Mouse (Mus musculus) gastrocnemius, adult 2 months (tissue): ENCODE measurements around the gene Snx29. TPM values are rescaled to one million over a fixed set of nuclear protein-coding genes. Genes with fewer than 3 reads are reported as not detected.

Source experiments
- DNase-seq: peaks from one replicate; pipeline ENCODE4 v3.0.0; 2022
- H3K27ac ChIP-seq: fragments of 200-600 bp; 2 replicates; pipeline ENCODE4 v1.8.1; 2022; ENCODE audit warnings: mild to moderate bottlenecking
- H3K4me3 ChIP-seq: fragments of 200-600 bp; 2 replicates; pipeline ENCODE4 v1.8.1; 2022; ENCODE audit warnings: mild to moderate bottlenecking, moderate library complexity
- CTCF ChIP-seq: fragments of 200-600 bp; IDR thresholded peaks from 2 replicates; pipeline ENCODE4 v1.8.1; 2022; ENCODE audit warnings: antibody characterized with exemption, mild to moderate bottlenecking, moderate library complexity
- intact Hi-C: fragments of 180-260 bp; cut with DNase I; formaldehyde crosslinking; loops from one replicate; pipeline ENCODE4 v1.15.1; 2025
- total RNA-seq, 2 experiments: library from RNA; stranded (reverse); gene quantifications; 2 replicates each; pipeline ENCODE4 v1.2.3; 2021

Snx29 gene
- total RNA-seq, 2 experiments from 2014 or later: 9.6 to 11.6 TPM

DNA sequence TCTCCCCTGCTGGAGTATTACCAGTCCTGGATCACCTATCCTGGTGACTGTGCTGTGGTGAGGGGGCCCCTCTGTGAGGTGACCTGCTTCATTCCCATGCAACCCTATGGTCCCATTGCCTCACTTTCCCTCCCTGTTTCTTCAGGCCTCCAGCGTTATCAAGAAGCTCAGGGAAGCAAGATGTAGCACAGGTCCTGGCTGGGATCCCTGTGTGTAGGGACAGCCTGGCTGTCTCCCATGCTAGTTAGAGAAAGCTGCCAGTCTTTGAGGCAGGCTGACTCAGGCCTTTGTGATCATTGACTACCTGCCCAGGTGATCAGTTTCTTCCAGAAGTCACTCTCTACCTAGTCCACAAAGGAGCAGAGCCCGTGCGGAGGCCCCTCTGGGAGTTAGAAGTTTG lies 146.8 kb downstream of the Snx29 start:
- intact Hi-C loops: loop anchor here (2.0 to 10.0 kb wide), 3 partner anchors 65 to 225 kb away; no protein-coding TSS in a partner anchor
- no peak for TF ChIP-seq CTCF
- Histone ChIP-seq H3K4me3 (no peak overlapping the region), H3K27ac (no peak overlapping the region)
- DNase-seq: no peak

GRCm38 (mm10) chr16:11471246-11471645 lies 148.5 kb downstream of the Snx29 start:
- intact Hi-C loops: no loop called here
- no peak overlapping the region for H3K4me3 ChIP-seq
- no peak overlapping the region for H3K27ac ChIP-seq
- no peak for DNase-seq
- TF ChIP-seq CTCF: no peak

GRCm38 (mm10) chr16:11472852-11473251 lies 150.1 kb downstream of the Snx29 start:
- no peak for TF ChIP-seq CTCF
- DNase-seq: no peak
- no peak overlapping the region for H3K4me3 ChIP-seq
- intact Hi-C loops: no loop called here
- H3K27ac ChIP-seq: no peak overlapping the region

DNA sequence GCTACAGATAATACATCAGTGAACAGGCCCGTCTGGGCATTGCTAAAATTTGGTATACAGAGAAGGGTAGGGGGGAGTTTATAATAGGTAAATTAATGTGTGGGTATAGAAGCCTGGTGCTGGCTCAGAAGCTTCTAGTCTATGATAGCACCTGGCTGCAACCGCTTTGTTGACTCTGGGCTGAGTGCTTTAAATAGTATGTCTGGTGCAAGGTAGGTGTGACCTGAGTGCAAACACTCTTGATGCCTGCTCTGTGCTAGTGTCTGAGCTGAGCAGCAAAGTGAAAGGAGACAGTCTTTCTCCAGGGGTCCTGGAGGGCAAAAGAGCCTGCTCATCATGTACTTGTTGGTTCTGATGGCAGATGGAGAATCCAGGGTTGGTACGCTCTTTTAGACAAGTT lies 150.8 kb downstream of the Snx29 start:
- intact Hi-C loops: no loop called here

DNA sequence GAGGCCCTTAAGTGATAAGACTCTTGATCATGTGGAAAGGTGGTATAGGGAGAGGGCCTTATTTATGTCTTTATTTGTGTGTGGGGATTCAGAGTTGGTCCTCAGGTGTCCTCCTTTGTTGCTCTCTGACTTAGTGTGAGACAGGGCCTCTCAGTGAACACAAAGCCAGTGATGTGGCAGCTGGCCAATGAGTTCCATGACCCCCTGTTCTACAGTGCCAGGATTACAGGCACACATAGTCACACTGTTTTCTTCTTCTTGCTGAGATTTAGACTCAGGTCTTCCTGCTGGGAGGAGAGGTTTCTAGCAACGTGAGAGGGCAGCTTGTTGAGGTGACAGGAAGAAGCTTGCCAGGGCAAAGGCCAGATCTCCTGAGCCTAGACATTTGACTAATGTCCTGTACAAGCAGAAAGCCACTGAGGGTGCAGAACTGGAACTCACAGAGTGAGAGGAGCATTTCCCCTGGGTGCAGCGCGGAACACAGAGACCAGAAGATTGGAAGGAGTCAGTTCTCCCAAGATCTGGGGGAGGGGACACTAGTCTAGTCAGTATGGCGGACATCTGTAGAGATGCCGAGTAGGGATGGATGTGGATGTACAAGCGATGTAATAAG lies 151.3 kb downstream of the Snx29 start:
- TF ChIP-seq CTCF: no peak
- no peak overlapping the region for H3K27ac ChIP-seq
- intact Hi-C loops: no loop called here

More for the DNA sequence above, 150.8 kb downstream of the Snx29 start:
- no peak for TF ChIP-seq CTCF
- DNase-seq: no peak
- Histone ChIP-seq H3K4me3 (no peak overlapping the region), H3K27ac (no peak overlapping the region)

DNA sequence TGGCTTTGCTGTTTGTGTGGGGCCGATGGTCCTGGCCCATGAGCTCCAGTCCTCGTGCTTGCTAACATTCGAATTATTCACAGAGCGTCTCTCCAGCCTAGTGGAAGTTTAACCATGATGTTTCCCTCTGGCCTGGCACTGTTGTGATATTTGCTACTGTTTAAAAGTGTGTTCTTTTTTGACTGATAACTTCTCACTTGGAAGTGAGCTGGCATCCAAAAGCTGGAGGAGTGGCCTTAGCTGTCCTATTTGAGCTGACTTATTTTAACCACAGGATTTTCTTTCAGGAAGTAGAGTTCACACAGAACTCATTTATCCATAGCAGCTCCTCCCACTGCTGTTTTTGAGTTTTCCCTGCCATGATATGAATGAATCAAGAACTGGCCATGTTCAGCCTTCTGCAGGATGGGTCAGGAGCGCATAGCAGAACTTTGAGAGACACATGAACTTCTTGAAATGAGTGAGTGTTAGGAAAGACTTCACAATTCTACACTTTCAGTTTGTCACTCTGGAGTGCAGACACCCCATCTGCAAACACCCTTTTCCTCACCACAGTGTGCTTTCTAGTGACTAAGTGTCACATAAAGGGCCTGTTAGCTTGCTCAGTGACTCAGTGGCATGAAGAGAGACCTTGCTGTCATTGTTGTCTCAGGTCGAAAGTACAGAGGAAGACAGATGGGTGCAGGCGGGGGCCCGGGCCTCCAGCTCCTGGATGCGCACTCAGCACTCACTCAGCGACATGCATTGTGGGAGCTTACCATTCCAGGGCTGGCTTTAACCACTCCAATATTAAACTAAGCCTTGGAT lies 152.6 kb downstream of the Snx29 start:
- DNase-seq: no peak
- no peak overlapping the region for H3K27ac ChIP-seq
- no peak overlapping the region for H3K4me3 ChIP-seq
- intact Hi-C loops: no loop called here
- TF ChIP-seq CTCF: no peak

More for the DNA sequence above, 151.3 kb downstream of the Snx29 start:
- H3K4me3 ChIP-seq: no peak overlapping the region
- DNase-seq: no peak

DNA sequence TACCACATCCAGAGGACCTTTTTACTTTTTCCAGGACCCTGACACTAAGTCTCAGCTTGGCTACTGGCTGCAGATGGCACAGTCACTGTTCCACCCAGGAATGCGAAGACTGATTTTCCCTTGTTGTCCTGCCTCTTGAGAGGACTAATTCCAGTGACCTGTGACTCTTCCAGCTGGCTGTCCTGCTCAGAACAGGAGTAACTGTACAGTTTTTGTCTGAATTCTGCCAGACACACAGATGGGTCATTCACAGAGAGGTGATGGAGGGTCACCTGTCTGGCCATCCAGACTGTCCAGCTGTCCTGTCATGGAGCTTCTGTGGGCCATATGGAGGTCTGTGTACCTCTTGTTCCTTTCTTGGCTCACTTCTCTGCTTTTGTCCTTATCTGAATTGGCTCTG lies 153.6 kb downstream of the Snx29 start:
- no peak for TF ChIP-seq CTCF
- H3K27ac ChIP-seq: no peak overlapping the region
- intact Hi-C loops: no loop called here

DNA sequence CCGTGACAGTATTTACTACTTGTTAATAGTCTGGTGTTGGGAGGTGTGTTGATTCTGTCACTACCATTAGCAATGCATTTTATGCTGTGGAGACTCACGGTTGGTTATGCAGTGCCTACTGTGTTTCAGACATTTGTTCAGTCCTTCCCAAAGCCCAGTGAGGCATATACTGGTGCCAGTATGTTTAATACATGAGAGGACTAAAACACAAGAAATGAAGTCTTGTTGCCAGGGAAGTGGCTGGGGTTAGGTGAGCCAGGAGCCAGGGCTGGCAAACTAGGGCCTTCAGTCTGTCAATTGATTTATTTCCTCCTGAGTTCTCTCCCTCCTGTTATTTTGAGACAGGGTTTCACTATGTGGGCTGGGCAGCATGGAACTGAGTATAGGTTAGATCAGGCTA lies 154.3 kb downstream of the Snx29 start:
- no peak for TF ChIP-seq CTCF
- H3K4me3 ChIP-seq: no peak overlapping the region
- no peak overlapping the region for H3K27ac ChIP-seq
- intact Hi-C loops: no loop called here
- DNase-seq: no peak

More for the DNA sequence above, 153.6 kb downstream of the Snx29 start:
- DNase-seq: no peak
- H3K4me3 ChIP-seq: no peak overlapping the region

- intact Hi-C loops: no loop called here
- H3K27ac ChIP-seq: no peak overlapping the region
- no peak overlapping the region for H3K4me3 ChIP-seq
- DNase-seq: peak; percentile 42
- TF ChIP-seq CTCF: no peak
These were observed 154.9 kb downstream of the Snx29 start for GRCm38 (mm10) chr16:11477591-11477990.

- Histone ChIP-seq H3K27ac (peak overlapping the region; percentile 35; the same call in 1 of the 2 replicates), H3K4me3 (no peak overlapping the region)
- intact Hi-C loops: no loop called here
- peak; percentile 18 for DNase-seq
- no peak for TF ChIP-seq CTCF
These were observed 156.9 kb downstream of the Snx29 start for GRCm38 (mm10) chr16:11479605-11480004.

- DNase-seq: peak; percentile 43
- Histone ChIP-seq H3K27ac (no peak overlapping the region), H3K4me3 (no peak overlapping the region)
- intact Hi-C loops: no loop called here
- no peak for TF ChIP-seq CTCF
These were observed 159.5 kb downstream of the Snx29 start for GRCm38 (mm10) chr16:11482189-11482588.

- TF ChIP-seq CTCF: no peak
- Histone ChIP-seq H3K4me3 (no peak overlapping the region), H3K27ac (no peak overlapping the region)
- intact Hi-C loops: no loop called here
- DNase-seq: no peak
These were observed 172.2 kb downstream of the Snx29 start for GRCm38 (mm10) chr16:11494895-11495294.

- no peak for TF ChIP-seq CTCF
- H3K4me3 ChIP-seq: no peak overlapping the region
- H3K27ac ChIP-seq: no peak overlapping the region
- no peak for DNase-seq
- intact Hi-C loops: no loop called here
These were observed 173.4 kb downstream of the Snx29 start for GRCm38 (mm10) chr16:11495923-11496616.
